Mouse (Mus musculus): ENCODE results near the gene Baiap2. TPM values are rescaled to one million over a fixed set of nuclear protein-coding genes. Genes with fewer than 3 reads are reported as not detected.

Baiap2 gene
- polyA plus RNA-seq, 1 experiment from 2014 or later: 4.2 TPM

DNA sequence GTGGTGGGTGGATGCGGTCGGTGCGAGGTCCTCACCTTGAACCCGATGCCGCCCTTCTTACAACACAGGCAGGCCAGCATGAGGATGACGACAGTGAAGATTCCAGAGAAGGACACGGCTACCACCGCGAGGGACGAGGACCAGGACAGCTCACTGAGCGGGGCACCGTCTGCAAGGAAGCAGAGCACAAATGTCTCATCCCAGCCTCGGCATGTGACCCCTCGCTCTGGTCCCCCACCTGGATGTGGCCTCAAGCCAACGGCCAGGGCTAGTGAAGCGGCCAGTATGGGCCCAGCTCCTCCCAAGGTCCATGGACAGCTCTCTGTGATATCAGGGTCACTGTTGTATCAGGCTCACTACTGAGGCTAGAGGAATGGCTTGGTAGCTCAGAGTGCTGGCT is 78.8 kb downstream of the Baiap2 start:
- H3K27me3 ChIP-seq (replicated peaks; ENCODE audit: control insufficient read depth, insufficient read depth, low read length): no peaks in the 10 kb centered on the region
- H3K9me3 ChIP-seq (ENCODE audit: control insufficient read depth): no peaks in the 10 kb centered on the region
- WGBS: 91% methylated on average over 16 of the region's 16 CpGs
- H3K4me3 ChIP-seq (ENCODE audit: low read depth, low read length): no peak overlapping the region
- H3K36me3 ChIP-seq (ENCODE audit: control insufficient read depth, insufficient read depth): no peaks in the 10 kb centered on the region
- no peak for ATAC-seq
- no peak overlapping the region for H3K27ac ChIP-seq (ENCODE audit: low read depth, low read length)
- TF ChIP-seq CTCF (IDR thresholded peaks at IDR 0.05; ENCODE audit: low read depth): no peak
- no peaks in the 10 kb centered on the region for H3K4me1 ChIP-seq (replicated peaks; ENCODE audit: control insufficient read depth, insufficient read depth, low read length)
- no peak overlapping the region for H3K4me2 ChIP-seq (replicated peaks; ENCODE audit: low read depth)
- no peak overlapping the region for H3K9ac ChIP-seq (ENCODE audit: low read depth, low read length)

DNA sequence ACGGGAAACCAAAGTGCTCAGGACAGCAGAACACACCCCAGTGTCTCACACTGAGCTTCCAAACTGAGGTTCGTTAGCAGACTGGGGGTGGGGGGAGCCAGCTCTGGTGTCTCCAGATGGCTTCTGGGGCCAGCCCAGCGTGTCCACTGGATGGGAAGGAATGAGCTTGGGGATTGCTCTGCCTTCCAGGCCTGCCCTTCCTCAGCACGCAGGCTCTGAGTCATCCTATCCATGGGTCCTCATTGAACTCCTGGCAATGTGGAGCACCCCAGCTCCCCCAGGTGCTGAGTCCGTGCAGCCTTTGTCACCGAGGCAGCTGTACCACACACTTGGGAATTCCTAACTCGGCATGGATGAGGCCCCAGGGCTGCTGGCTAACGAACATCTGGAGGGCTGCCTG is 79.7 kb downstream of the Baiap2 start:
- H3K4me2 ChIP-seq (replicated peaks; ENCODE audit: low read depth): no peak overlapping the region
- H3K36me3 ChIP-seq (ENCODE audit: control insufficient read depth, insufficient read depth): no peaks in the 10 kb centered on the region
- no peak for TF ChIP-seq CTCF (IDR thresholded peaks at IDR 0.05; ENCODE audit: low read depth)
- no peaks in the 10 kb centered on the region for H3K9me3 ChIP-seq (ENCODE audit: control insufficient read depth)
- no peak overlapping the region for H3K27ac ChIP-seq (ENCODE audit: low read depth, low read length)
- no peak overlapping the region for H3K4me3 ChIP-seq (ENCODE audit: low read depth, low read length)
- no peak overlapping the region for H3K9ac ChIP-seq (ENCODE audit: low read depth, low read length)
- 75% methylated on average over 8 of the region's 8 CpGs for WGBS
- no peak for ATAC-seq
- H3K4me1 ChIP-seq (replicated peaks; ENCODE audit: control insufficient read depth, insufficient read depth, low read length): no peaks in the 10 kb centered on the region
- H3K27me3 ChIP-seq (replicated peaks; ENCODE audit: control insufficient read depth, insufficient read depth, low read length): no peaks in the 10 kb centered on the region

DNA sequence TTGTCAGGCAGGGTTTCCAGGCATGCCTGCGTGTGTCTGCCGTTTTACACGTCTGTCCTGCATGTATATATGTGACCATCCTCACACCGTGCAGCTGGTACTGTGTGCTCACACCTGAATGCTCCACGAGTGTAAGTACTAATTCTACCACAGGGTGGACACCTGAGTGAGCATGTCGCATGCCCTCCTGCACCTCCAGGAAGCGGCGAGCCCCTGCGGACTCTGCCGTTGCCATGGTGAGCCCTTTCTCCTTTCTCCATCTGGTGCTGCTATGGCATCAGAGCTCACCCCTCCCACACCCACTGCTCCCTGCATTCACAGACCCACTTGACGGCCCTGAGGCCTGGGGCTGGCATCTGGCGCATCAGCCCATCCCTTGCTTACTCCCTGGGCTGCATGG is 80.3 kb downstream of the Baiap2 start:
- Histone ChIP-seq H3K4me2 (replicated peaks; ENCODE audit: low read depth) (no peak overlapping the region), H3K36me3 (ENCODE audit: control insufficient read depth, insufficient read depth) (no peaks in the 10 kb centered on the region), H3K4me1 (replicated peaks; ENCODE audit: control insufficient read depth, insufficient read depth, low read length) (no peaks in the 10 kb centered on the region), H3K4me3 (ENCODE audit: low read depth, low read length) (no peak overlapping the region), H3K9me3 (ENCODE audit: control insufficient read depth) (no peaks in the 10 kb centered on the region), H3K9ac (ENCODE audit: low read depth, low read length) (no peak overlapping the region), H3K27ac (ENCODE audit: low read depth, low read length) (no peak overlapping the region), H3K27me3 (replicated peaks; ENCODE audit: control insufficient read depth, insufficient read depth, low read length) (no peaks in the 10 kb centered on the region)
- peak; percentile 23; the same call in 1 of the 2 replicates for TF ChIP-seq CTCF (IDR thresholded peaks at IDR 0.05; ENCODE audit: low read depth)
- 67% methylated on average over 12 of the region's 12 CpGs for WGBS
- peak; percentile 26; the same call in 1 of the 2 replicates for ATAC-seq

DNA sequence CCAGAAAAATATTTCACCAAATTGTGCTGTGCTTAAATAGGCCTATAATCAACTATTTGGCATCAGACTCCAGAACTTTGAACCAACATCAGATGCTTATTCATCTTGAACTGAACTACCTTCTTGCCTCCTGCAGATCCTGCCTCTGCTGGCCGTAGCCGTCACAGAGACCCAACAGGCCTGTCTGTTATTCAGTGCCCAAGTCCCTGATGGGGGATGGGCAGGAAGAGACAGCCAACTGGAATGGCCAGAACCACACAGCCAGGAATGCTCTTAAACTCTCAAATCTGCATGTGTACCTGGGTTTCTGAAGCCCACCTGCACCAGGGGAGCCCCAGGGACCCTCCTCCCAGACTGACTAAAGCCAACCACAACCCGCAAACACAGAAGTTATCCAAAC is 84.4 kb downstream of the Baiap2 start:
- Histone ChIP-seq H3K9ac (ENCODE audit: low read depth, low read length) (no peak overlapping the region), H3K36me3 (ENCODE audit: control insufficient read depth, insufficient read depth) (no peaks in the 10 kb centered on the region), H3K27me3 (replicated peaks; ENCODE audit: control insufficient read depth, insufficient read depth, low read length) (no peaks in the 10 kb centered on the region), H3K4me2 (replicated peaks; ENCODE audit: low read depth) (no peak overlapping the region), H3K9me3 (ENCODE audit: control insufficient read depth) (no peaks in the 10 kb centered on the region), H3K4me3 (ENCODE audit: low read depth, low read length) (no peak overlapping the region), H3K4me1 (replicated peaks; ENCODE audit: control insufficient read depth, insufficient read depth, low read length) (0 out of 2 replicates have a peak, but pooled peaks cover 3% of the 10 kb centered on the region), H3K27ac (ENCODE audit: low read depth, low read length) (no peak overlapping the region)
- 95% methylated on average over 3 of the region's 3 CpGs for WGBS
- no peak for TF ChIP-seq CTCF (IDR thresholded peaks at IDR 0.05; ENCODE audit: low read depth)
- no peak for ATAC-seq

DNA sequence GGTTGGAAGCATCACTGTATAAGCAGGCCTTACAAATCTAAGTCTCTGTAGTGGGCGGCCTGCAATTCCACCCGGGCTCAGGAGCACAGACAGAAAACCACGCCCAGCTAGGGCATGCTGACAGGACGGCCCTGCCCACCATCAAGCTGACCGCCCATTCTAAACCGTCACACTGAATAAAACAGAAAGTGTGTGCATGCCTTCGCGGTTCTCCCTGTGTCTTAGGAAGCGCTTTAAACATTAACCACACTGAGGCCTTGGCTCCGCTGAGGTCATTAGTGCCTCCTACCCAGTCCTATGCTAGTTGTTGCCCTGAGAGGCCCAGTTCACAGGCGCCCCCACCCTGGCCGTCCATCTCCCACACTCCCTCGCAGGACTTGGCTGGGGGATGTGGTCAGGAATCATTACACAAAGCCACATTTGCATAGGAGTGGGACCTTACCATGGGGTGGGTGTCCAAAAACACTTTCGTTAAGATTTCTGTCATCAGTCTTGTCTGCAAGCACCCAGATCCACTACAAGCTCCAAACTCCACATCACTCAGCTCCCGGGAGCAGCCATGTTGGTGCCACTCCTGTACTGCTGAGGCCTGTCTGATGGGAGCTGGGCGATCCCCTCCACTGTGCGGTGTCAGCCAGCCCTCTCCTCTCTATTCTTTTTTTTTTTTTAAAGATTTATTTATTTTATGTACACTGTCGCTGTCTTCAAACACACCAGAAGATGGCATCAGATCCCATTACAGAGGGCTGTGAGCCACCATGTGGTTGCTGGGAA is 85.9 kb downstream of the Baiap2 start:
- no peaks in the 10 kb centered on the region for H3K27me3 ChIP-seq (replicated peaks; ENCODE audit: control insufficient read depth, insufficient read depth, low read length)
- peak; percentile 56 for ATAC-seq
- H3K4me2 ChIP-seq (replicated peaks; ENCODE audit: low read depth): peak overlapping the region; percentile 18; the same call in 1 of the 2 replicates

DNA sequence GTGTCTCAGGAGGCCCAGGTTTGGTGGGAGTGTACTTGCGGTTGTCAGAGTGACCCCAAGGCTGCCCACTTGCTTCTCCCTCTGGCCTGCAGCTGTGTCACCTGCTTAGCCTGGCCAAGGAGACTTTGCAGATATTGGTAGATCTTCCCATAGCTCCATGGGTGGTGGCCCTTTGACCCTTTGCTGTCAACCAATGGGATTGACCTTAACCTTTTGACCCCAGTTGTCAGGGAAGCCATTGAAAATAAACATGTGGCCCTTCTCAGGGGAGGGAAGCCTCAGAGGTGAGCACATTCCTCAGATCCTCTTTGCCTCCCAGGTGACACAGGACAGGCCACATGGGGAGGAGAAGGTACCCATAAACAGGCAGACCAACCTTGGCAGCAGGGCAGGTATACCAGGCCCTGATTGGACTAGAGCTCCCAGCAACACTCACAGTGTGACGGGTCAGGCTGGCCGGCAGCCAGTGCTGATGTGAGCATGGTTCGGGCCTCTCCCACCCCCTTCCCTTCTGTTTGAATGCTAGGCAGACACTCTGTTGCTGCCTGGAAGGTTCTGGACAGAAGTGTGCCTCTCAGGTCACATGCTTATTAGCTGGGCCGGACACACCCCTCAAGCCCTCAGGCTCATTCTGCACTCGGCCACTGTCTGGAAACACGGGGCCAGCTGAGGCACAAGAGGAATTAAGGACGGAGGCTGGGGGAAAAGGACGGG is 87.0 kb downstream of the Baiap2 start:
- no peak overlapping the region for H3K4me3 ChIP-seq (ENCODE audit: low read depth, low read length)
- no peak for ATAC-seq
- H3K4me1 ChIP-seq (replicated peaks; ENCODE audit: control insufficient read depth, insufficient read depth, low read length): 0 out of 2 replicates have a peak, but pooled peaks cover 3% of the 10 kb centered on the region
- no peaks in the 10 kb centered on the region for H3K9me3 ChIP-seq (ENCODE audit: control insufficient read depth)
- 38% methylated on average over 9 of the region's 9 CpGs for WGBS
- H3K27ac ChIP-seq (ENCODE audit: low read depth, low read length): no peak overlapping the region
- no peak overlapping the region for H3K4me2 ChIP-seq (replicated peaks; ENCODE audit: low read depth)
- no peaks in the 10 kb centered on the region for H3K27me3 ChIP-seq (replicated peaks; ENCODE audit: control insufficient read depth, insufficient read depth, low read length)
- no peak overlapping the region for H3K9ac ChIP-seq (ENCODE audit: low read depth, low read length)
- no peak for TF ChIP-seq CTCF (IDR thresholded peaks at IDR 0.05; ENCODE audit: low read depth)
- no peaks in the 10 kb centered on the region for H3K36me3 ChIP-seq (ENCODE audit: control insufficient read depth, insufficient read depth)

More for the DNA sequence above, 85.9 kb downstream of the Baiap2 start:
- Histone ChIP-seq H3K27ac (ENCODE audit: low read depth, low read length) (no peak overlapping the region), H3K9me3 (ENCODE audit: control insufficient read depth) (no peaks in the 10 kb centered on the region), H3K36me3 (ENCODE audit: control insufficient read depth, insufficient read depth) (no peaks in the 10 kb centered on the region), H3K4me3 (ENCODE audit: low read depth, low read length) (no peak overlapping the region), H3K4me1 (replicated peaks; ENCODE audit: control insufficient read depth, insufficient read depth, low read length) (0 out of 2 replicates have a peak, but pooled peaks cover 3% of the 10 kb centered on the region), H3K9ac (ENCODE audit: low read depth, low read length) (no peak overlapping the region)
- WGBS: 42% methylated on average over 18 of the region's 18 CpGs
- TF ChIP-seq CTCF (IDR thresholded peaks at IDR 0.05; ENCODE audit: low read depth): no peak
